Mouse (Mus musculus) C2C12 (cell line): ENCODE measurements around the gene Dscam. TPM values are rescaled to one million over a fixed set of nuclear protein-coding genes. Genes with fewer than 3 reads are reported as not detected.

Experiments
- H3K27me3 ChIP-seq: one replicate; pipeline ENCODE4 v1.6.1; 2011; ENCODE audit not compliant: control insufficient read depth, insufficient read depth, insufficient read length
- H3K36me3 ChIP-seq: one replicate; pipeline ENCODE4 v1.6.1; 2011; ENCODE audit not compliant: control insufficient read depth, insufficient read depth
- H3K4me3 ChIP-seq: one replicate; pipeline ENCODE4 v1.5.1; 2011; ENCODE audit warnings: mild to moderate bottlenecking, control low read depth; ENCODE audit not compliant: poor library complexity, insufficient read depth, severe bottlenecking
- H3K79me2 ChIP-seq: one replicate; pipeline ENCODE4 v1.6.1; 2011; ENCODE audit not compliant: control insufficient read depth, insufficient read depth
- H3K79me3 ChIP-seq: one replicate; pipeline ENCODE4 v1.6.1; 2011; ENCODE audit warnings: low read depth, control low read depth
- H3ac ChIP-seq: one replicate; pipeline ENCODE3; 2011; ENCODE audit warnings: low read depth; ENCODE audit not compliant: control insufficient read depth, insufficient read length
- CEBPB ChIP-seq: IDR thresholded peaks from one replicate; pipeline ENCODE4 v1.6.1; 2011; ENCODE audit warnings: low read depth, mild to moderate bottlenecking, control low read depth, moderate library complexity
- CTCF ChIP-seq: IDR thresholded peaks from one replicate; pipeline ENCODE4 v1.5.1; 2011; ENCODE audit not compliant: control insufficient read depth, insufficient read depth, insufficient read length
- FOSL1 ChIP-seq: IDR thresholded peaks from one replicate; pipeline ENCODE4 v1.8.0; 2011; ENCODE audit warnings: mild to moderate bottlenecking, low read length; ENCODE audit not compliant: poor library complexity, insufficient read depth, severe bottlenecking
- MAX ChIP-seq: IDR thresholded peaks from one replicate; pipeline ENCODE4 v1.6.1; 2011; ENCODE audit warnings: mild to moderate bottlenecking, control low read depth
- MYOD1 ChIP-seq: IDR thresholded peaks from one replicate; pipeline ENCODE4 v1.6.1; 2011; ENCODE audit warnings: low read depth; ENCODE audit not compliant: control insufficient read depth, insufficient read length
- MYOG ChIP-seq: IDR thresholded peaks from one replicate; pipeline ENCODE4 v1.6.1; 2011; ENCODE audit not compliant: control insufficient read depth, insufficient read length; ENCODE audit errors: extremely low read depth
- USF1 ChIP-seq: IDR thresholded peaks from one replicate; pipeline ENCODE4 v1.6.1; 2011; ENCODE audit warnings: low read depth, mild to moderate bottlenecking, control low read depth, moderate library complexity
- polyA plus RNA-seq: library from polyadenylated mRNA; unstranded; fragments of >200 nt; fragmentation: generic; extraction: Trizol; gene quantifications from one replicate; pipeline ENCODE4 v1.2.1, GENCODE M21; 2012; ENCODE audit warnings: missing spikeins

Gene Dscam
- polyA plus RNA-seq, 1 experiment, result not detected

- no peaks in the 10 kb centered on the region for H3K79me2 ChIP-seq
- H3K79me3 ChIP-seq, result no peaks in the 10 kb centered on the region
- no peak overlapping the region for H3ac ChIP-seq
- no peaks in the 10 kb centered on the region for H3K27me3 ChIP-seq
- H3K36me3 ChIP-seq, result no peaks in the 10 kb centered on the region
- no peak for TF ChIP-seq CTCF
- TF ChIP-seq MAX, result no peak
- TF ChIP-seq FOSL1, result no peak
- TF ChIP-seq USF1, result no peak
- TF ChIP-seq MYOG, result no peak
- TF ChIP-seq CEBPB, result no peak
- no peak for TF ChIP-seq MYOD1
- no peak overlapping the region for H3K4me3 ChIP-seq
Observed at GRCm38 (mm10) chr16:96620861-96621260, 549.7 kb downstream of the Dscam start.

- no peak overlapping the region for H3ac ChIP-seq
- H3K79me3 ChIP-seq, result no peaks in the 10 kb centered on the region
- H3K36me3 ChIP-seq, result no peaks in the 10 kb centered on the region
- H3K27me3 ChIP-seq, result no peaks in the 10 kb centered on the region
- TF ChIP-seq USF1 (no peak), FOSL1 (no peak), MYOG (no peak), MYOD1 (no peak), CEBPB (no peak), CTCF (no peak), MAX (no peak)
- H3K79me2 ChIP-seq, result no peaks in the 10 kb centered on the region
- no peak overlapping the region for H3K4me3 ChIP-seq
Observed at GRCm38 (mm10) chr16:96620402-96620801, 550.1 kb downstream of the Dscam start.

GRCm38 (mm10) chr16:96617772-96618171 is 552.8 kb downstream of the Dscam start:
- Histone ChIP-seq H3K36me3 (no peaks in the 10 kb centered on the region), H3K79me3 (no peaks in the 10 kb centered on the region), H3ac (no peak overlapping the region), H3K79me2 (no peaks in the 10 kb centered on the region), H3K27me3 (no peaks in the 10 kb centered on the region), H3K4me3 (no peak overlapping the region)
- TF ChIP-seq MYOG (no peak), MAX (no peak), MYOD1 (no peak), FOSL1 (no peak), USF1 (no peak), CTCF (no peak), CEBPB (no peak)

GRCm38 (mm10) chr16:96613275-96613674 is 557.3 kb downstream of the Dscam start:
- Histone ChIP-seq H3K4me3 (no peak overlapping the region), H3K79me2 (no peaks in the 10 kb centered on the region), H3ac (no peak overlapping the region), H3K27me3 (no peaks in the 10 kb centered on the region), H3K36me3 (no peaks in the 10 kb centered on the region), H3K79me3 (no peaks in the 10 kb centered on the region)
- no peak for TF ChIP-seq MYOG
- TF ChIP-seq CTCF, result no peak
- no peak for TF ChIP-seq MYOD1
- TF ChIP-seq CEBPB, result no peak
- TF ChIP-seq FOSL1, result no peak
- no peak for TF ChIP-seq USF1
- no peak for TF ChIP-seq MAX

- TF ChIP-seq MYOD1, result no peak
- no peak for TF ChIP-seq MAX
- TF ChIP-seq CTCF, result no peak
- no peak for TF ChIP-seq FOSL1
- TF ChIP-seq USF1, result no peak
- TF ChIP-seq CEBPB, result no peak
- H3K4me3 ChIP-seq, result no peak overlapping the region
- no peaks in the 10 kb centered on the region for H3K79me3 ChIP-seq
- no peaks in the 10 kb centered on the region for H3K79me2 ChIP-seq
- no peaks in the 10 kb centered on the region for H3K36me3 ChIP-seq
- H3ac ChIP-seq, result no peak overlapping the region
- peaks cover 5% of the 10 kb centered on the region for H3K27me3 ChIP-seq
Observed at GRCm38 (mm10) chr16:96610806-96611205, 559.7 kb downstream of the Dscam start.

GRCm38 (mm10) chr16:96602206-96602605 is 568.3 kb downstream of the Dscam start:
- H3K79me2 ChIP-seq, result no peaks in the 10 kb centered on the region
- H3K79me3 ChIP-seq, result no peaks in the 10 kb centered on the region
- no peak for TF ChIP-seq MYOD1
- TF ChIP-seq MAX, result no peak
- no peak for TF ChIP-seq FOSL1
- no peak overlapping the region for H3ac ChIP-seq
- no peak overlapping the region for H3K4me3 ChIP-seq
- H3K36me3 ChIP-seq, result no peaks in the 10 kb centered on the region
- no peaks in the 10 kb centered on the region for H3K27me3 ChIP-seq
